Mouse (Mus musculus) embryonic facial prominence, embryonic 10.5 days (tissue): ENCODE results near the gene Olfr314. TPM values are rescaled to one million over a fixed set of nuclear protein-coding genes. Genes with fewer than 3 reads are reported as not detected.
"Not testable (repeated sequence)": the region's sequence is repeated elsewhere in the genome, so short reads cannot be mapped to it uniquely, and the experiment has no call there.

Experiments
- DNase-seq: peaks from one replicate; pipeline ENCODE4 v3.0.0-alpha.2; 2017; ENCODE audit warnings: low spot score
- H3K27ac ChIP-seq: fragments of 300-500 bp; sonication (generic); replicated peaks from 2 replicates; pipeline ENCODE4 v1.5.1; 2016; ENCODE audit warnings: mild to moderate bottlenecking
- H3K27me3 ChIP-seq: fragments of 300-500 bp; sonication (generic); replicated peaks from 2 replicates; pipeline ENCODE4 v1.6.1; 2016; ENCODE audit warnings: low read depth, mild to moderate bottlenecking; ENCODE audit not compliant: poor library complexity, severe bottlenecking
- H3K36me3 ChIP-seq: fragments of 300-500 bp; sonication (generic); replicated peaks from 2 replicates; pipeline ENCODE4 v1.6.1; 2016; ENCODE audit warnings: mild to moderate bottlenecking, moderate library complexity
- H3K4me1 ChIP-seq: fragments of 300-500 bp; sonication (generic); 2 replicates; pipeline ENCODE4 v1.6.1; 2016
- H3K4me3 ChIP-seq: fragments of 300-500 bp; sonication (generic); 2 replicates; pipeline ENCODE4 v1.5.1; 2016; ENCODE audit warnings: mild to moderate bottlenecking, moderate library complexity
- H3K9me3 ChIP-seq: fragments of 300-500 bp; sonication (generic); 2 replicates; pipeline ENCODE4 v1.6.1; 2016; ENCODE audit warnings: mild to moderate bottlenecking
- WGBS: fragments of 180-500 bp; shearing (Covaris S2); methylation state at CpG from one replicate; pipeline ENCODE4 v1.1.7; 2016; 5-methylcytosine and 5-hydroxymethylcytosine counted together
- polyA plus RNA-seq: library from polyadenylated mRNA; unstranded; fragments of >200 nt; fragmentation: Nextera tagmentation; extraction: Ambion mirVana; gene quantifications from 2 replicates; pipeline ENCODE4 v1.2.1, GENCODE M21; 2016

Gene Olfr314
- polyA plus RNA-seq, 1 experiment from 2014 or later = not detected

- peaks cover 8% of the 10 kb centered on the region for H3K4me1 ChIP-seq
- no peak for DNase-seq
- no peaks in the 10 kb centered on the region for H3K27me3 ChIP-seq
- H3K4me3 ChIP-seq = no peak overlapping the region
- H3K27ac ChIP-seq = no peak overlapping the region
- WGBS = 79% methylated on average over 7 of the region's 7 CpGs
- H3K36me3 ChIP-seq = no peaks in the 10 kb centered on the region
- no peaks in the 10 kb centered on the region for H3K9me3 ChIP-seq
Observed at GRCm38 (mm10) chr11:58796850-58797249, 14.1 kb downstream of the Olfr314 start.

DNA sequence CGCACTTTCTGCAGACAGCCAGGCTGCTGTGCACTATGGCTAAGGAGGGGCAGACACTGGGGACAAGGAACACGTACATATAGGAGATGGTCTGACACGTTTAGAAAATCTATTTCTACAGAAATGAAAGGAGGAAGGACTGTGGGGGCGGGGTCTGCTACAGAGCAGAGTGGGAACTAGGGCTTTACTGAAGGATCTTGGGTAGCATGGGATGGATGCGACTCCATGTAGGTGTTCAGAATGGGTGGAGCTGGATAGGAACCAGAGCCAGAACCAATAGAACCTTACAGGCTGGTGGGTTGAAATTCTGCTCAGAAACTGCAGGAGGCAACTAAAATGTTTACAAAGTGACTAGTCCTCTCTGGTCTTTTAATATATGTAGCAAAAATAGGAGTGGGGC is 17.0 kb downstream of the Olfr314 start:
- 84% methylated on average over 5 of the region's 5 CpGs for WGBS
- Histone ChIP-seq H3K4me1 (peaks cover 15% of the 10 kb centered on the region), H3K27me3 (no peaks in the 10 kb centered on the region), H3K36me3 (no peaks in the 10 kb centered on the region), H3K4me3 (no peak overlapping the region), H3K9me3 (no peaks in the 10 kb centered on the region), H3K27ac (no peak overlapping the region)
- DNase-seq = no peak

DNA sequence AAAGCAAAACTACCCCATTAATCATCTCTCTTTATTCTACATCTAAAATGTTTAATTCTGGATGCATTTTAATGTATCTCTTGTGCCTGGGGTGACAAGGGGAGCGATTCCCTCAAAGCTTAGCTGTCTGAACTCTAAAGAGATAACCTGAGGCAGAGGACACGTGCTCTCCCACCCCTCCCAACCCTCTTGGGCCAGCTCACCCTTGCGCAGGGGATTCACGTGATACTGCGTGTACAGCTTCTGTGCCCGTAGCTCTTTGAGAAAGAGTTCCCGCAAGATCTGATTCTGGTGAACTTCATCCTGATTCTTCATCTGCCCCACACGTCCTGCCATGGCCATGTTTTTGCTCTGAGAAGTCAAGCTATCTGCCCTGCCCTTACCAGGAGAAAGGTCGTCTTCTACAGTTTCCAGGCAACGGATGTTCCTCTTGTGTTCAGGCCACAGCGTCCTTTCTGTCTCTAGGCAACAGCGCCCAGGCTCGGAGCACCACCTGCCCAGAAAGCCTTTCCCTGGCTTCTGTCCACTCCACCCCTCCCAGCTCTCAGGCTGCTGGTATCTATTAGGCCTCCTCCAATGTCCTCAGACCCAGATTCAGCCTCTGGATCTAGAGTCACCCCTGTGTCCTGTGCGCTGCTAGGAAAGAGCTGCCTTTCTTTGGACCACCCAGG is 18.9 kb downstream of the Olfr314 start, which contains the start of gene Fam183b:
Gene Fam183b, minus strand, starts transcription at position 403 of the 671 bp plus-strand sequence.
- Histone ChIP-seq H3K9me3 (no peaks in the 10 kb centered on the region), H3K4me3 (peak within 1 kb of the TSS; percentile 28; the same call in 1 of the 2 replicates), H3K27me3 (no peaks in the 10 kb centered on the region), H3K4me1 (peaks cover 15% of the 10 kb centered on the region), H3K27ac (no peak within 1 kb of the TSS; the same call in 1 of the 2 replicates), H3K36me3 (no peaks in the 10 kb centered on the region)
- WGBS = 38% methylated on average over 14 of the region's 14 CpGs
- peak; percentile 55 for DNase-seq

GRCm38 (mm10) chr11:58803871-58804270 is 21.1 kb downstream of the Olfr314 start:
- Histone ChIP-seq H3K27ac (no peak overlapping the region), H3K36me3 (no peaks in the 10 kb centered on the region), H3K4me3 (no peak overlapping the region), H3K27me3 (no peaks in the 10 kb centered on the region), H3K4me1 (peaks cover 15% of the 10 kb centered on the region), H3K9me3 (no peaks in the 10 kb centered on the region)
- DNase-seq = no peak
- WGBS = 80% methylated on average over 4 of the region's 4 CpGs

DNA sequence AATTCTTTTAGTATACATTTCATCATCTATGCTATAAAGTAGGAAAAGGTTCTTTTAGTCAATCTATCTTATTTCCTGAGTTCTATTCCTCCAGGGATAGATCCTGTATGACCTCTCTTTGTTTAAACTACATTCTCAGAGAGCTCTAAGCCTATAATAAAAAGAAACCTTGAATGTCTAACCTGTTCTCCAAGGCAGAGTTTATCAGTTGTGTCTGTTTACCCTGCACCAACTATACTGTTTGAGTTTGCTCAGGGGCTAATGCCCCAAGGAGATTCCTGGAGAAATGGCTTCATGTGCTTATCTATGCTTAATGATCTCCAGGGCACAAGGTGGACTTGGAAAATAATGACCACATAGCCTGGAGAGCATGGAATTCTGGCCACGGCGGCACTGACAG is 21.6 kb downstream of the Olfr314 start:
- Histone ChIP-seq H3K27me3 (no peaks in the 10 kb centered on the region), H3K27ac (no peak overlapping the region), H3K4me3 (no peak overlapping the region), H3K36me3 (no peaks in the 10 kb centered on the region), H3K4me1 (peaks cover 15% of the 10 kb centered on the region), H3K9me3 (no peaks in the 10 kb centered on the region)
- no peak for DNase-seq
- 81% methylated on average over 2 of the region's 2 CpGs for WGBS

GRCm38 (mm10) chr11:58812001-58812400 is 29.2 kb downstream of the Olfr314 start:
- Histone ChIP-seq H3K9me3 (no peaks in the 10 kb centered on the region), H3K27ac (no peak overlapping the region), H3K27me3 (no peaks in the 10 kb centered on the region), H3K4me1 (no peaks in the 10 kb centered on the region), H3K36me3 (no peaks in the 10 kb centered on the region), H3K4me3 (no peak overlapping the region)
- 0% methylated on average over 1 of the region's 1 CpGs for WGBS
- no peak for DNase-seq

DNA sequence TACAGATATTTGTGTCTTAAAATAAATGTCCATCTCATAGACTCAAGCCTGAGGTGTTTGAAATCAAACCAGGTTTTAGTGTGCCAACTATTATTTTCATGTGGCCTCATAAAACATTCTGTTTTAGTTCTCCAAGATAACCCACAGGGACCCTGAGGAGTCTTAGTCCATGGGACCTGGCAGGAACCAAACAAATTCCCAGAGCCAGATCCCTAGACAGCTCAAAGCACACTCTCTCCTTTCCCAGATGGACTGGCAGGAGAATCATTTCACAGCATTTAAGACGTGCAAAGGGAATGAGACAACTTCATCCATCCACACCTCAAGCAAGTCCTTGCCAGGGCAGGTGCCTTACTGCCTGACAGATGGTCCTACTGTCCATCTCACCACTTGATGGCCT is 31.9 kb downstream of the Olfr314 start, which contains the start of gene Olfr313:
Gene Olfr313, plus strand, starts transcription at position 301 of the 400 bp plus-strand sequence.
- WGBS = 79% methylated on average over 1 of the region's 1 CpGs
- H3K4me3 ChIP-seq, H3K9me3 ChIP-seq, DNase-seq, H3K36me3 ChIP-seq, H3K27me3 ChIP-seq, H3K4me1 ChIP-seq, H3K27ac ChIP-seq: not testable (repeated sequence)

DNA sequence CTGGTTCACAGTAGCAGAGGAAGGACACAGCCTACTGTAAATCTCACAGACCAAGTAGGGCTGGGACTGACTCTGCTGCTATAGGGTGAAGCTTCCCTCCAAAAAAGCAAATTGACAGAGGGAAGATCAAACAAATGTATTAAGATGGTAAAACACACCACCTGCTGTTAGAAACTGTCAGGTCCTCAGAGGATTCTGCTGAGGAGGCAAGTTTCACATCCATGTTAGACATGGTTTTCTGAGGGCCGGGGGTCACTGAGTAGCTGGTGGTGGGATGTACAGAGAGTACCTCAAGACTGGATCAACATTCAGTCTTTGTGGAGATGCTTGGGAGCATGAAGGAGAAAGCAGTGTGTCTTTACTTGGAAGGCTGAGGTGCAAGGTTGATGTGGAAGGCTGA is 32.9 kb downstream of the Olfr314 start:
- H3K9me3 ChIP-seq = no peaks in the 10 kb centered on the region
- H3K27me3 ChIP-seq = no peaks in the 10 kb centered on the region
- no peak overlapping the region for H3K4me3 ChIP-seq
- WGBS = 85% methylated on average over 1 of the region's 1 CpGs
- H3K27ac ChIP-seq = no peak overlapping the region
- DNase-seq = no peak
- no peaks in the 10 kb centered on the region for H3K36me3 ChIP-seq
- no peaks in the 10 kb centered on the region for H3K4me1 ChIP-seq

GRCm38 (mm10) chr11:58828937-58829336 is 46.2 kb downstream of the Olfr314 start, which contains the start of gene Olfr312:
Gene Olfr312 (plus strand): TSS chr11:58829237.
- H3K9me3 ChIP-seq, DNase-seq, H3K27ac ChIP-seq, H3K4me3 ChIP-seq, H3K36me3 ChIP-seq, H3K4me1 ChIP-seq, H3K27me3 ChIP-seq: not testable (repeated sequence)

DNA sequence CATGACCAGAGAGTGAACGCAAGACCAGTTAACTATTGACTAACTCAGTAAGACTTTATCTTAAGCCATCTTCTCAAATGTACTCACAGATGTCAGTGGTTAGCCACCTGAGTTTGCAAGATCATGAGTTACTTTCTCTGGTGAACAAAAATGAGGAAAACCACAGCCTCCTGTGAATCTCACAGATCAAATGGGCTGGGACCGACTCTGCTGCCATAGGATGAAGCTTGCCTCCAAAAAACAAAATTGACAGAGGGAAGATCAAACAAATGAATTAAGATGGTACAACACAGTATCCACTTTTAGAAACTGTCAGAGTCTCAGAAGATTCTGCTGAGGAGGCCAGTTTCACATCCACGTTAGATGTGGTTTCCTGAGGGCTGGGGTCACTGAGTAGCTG is 47.0 kb downstream of the Olfr314 start:
- no peaks in the 10 kb centered on the region for H3K27me3 ChIP-seq
- no peak overlapping the region for H3K4me3 ChIP-seq
- H3K36me3 ChIP-seq = no peaks in the 10 kb centered on the region
- H3K9me3 ChIP-seq = no peaks in the 10 kb centered on the region
- H3K27ac ChIP-seq = no peak overlapping the region
- H3K4me1 ChIP-seq = no peaks in the 10 kb centered on the region
- 83% methylated on average over 3 of the region's 3 CpGs for WGBS
- DNase-seq = no peak

DNA sequence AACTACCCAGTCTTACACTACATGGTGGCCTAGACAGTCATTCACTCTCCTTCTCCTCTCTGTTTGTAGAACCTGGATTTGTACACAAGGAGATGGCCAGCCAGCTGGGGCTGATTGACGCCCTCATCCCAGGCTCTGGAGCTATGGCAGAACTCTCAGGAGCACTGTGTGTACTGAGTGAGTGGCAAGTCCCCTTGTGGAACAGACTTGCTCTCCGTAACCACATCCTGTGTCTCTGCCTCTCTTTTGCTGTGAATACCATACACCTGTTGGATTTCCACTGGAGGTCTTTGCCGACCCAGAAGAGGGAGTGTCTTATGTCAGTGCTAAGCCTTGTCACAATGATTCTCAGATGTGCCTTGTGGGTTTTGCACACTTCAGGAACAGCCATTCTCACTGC is 49.8 kb downstream of the Olfr314 start:
- WGBS = 79% methylated on average over 3 of the region's 3 CpGs
- H3K27me3 ChIP-seq, H3K9me3 ChIP-seq, DNase-seq, H3K4me1 ChIP-seq, H3K4me3 ChIP-seq, H3K27ac ChIP-seq, H3K36me3 ChIP-seq: not testable (repeated sequence)
